ENCODE assay signal across 13 mouse cellular contexts in genomic region chr2:60118684-60119558, GRCm38 (mm10).
DNase-seq lines count a peak whose midpoint lies in the region; ATAC-seq and TF ChIP-seq lines count a peak whose summit lies in the region.
"Had no signal": no experiment of that assay in that cellular context is flagged by ENCODE, and none has a peak within 500 bp of the region (broad histone marks: within the 10 kb centered on the region; RNA-seq: fewer than 3 reads in every experiment).

No protein-coding gene starts in this region.

- ATAC-seq in forebrain, embryonic 12.5 days (ENCODE audit: low FRiP score) = peak; percentile 42; the same call in 1 of the 2 replicates
- no peak; the same call in 1 of the 2 replicates for ATAC-seq in forebrain, embryonic 11.5 days (replicated peaks; ENCODE audit: low FRiP score)
- peak; percentile 54; the same call in 1 of the 2 replicates for ATAC-seq in hindbrain, embryonic 15.5 days (ENCODE audit: low FRiP score, low read depth)

- H3K9ac ChIP-seq in forebrain, embryonic 12.5 days = no peak overlapping the region
- no peak overlapping the region for H3K9ac ChIP-seq in forebrain, embryonic 11.5 days (ENCODE audit: low read length)
- no peak overlapping the region for H3K9ac ChIP-seq in liver, adult 2 months (ENCODE audit: low read depth, low read length)
- no peak overlapping the region for H3K9ac ChIP-seq in hindbrain, embryonic 15.5 days

- DNase-seq in forebrain, embryonic 11.5 days (ENCODE audit: low spot score) = no peak
- DNase-seq in liver, adult 2 months (ENCODE audit: extremely low read depth, low read depth, low spot score) = peak; percentile 43
- DNase-seq in liver = no peak
- DNase-seq in retina, embryonic 14.5 days (ENCODE audit: low spot score) = peak; percentile 61
- DNase-seq in spleen, postnatal 14 days (ENCODE audit: low spot score in 2 of 2) = no peak
- no peak for DNase-seq in kidney, postnatal 25 days
- DNase-seq: heart, postnatal 4 days; kidney, postnatal 14 days; right cerebral cortex, postnatal 4 days had no signal

- TF ChIP-seq CTCF in liver, adult 2 months (IDR thresholded peaks at IDR 0.05; ENCODE audit: low read depth, low read length) = no peak

- H3K27ac ChIP-seq in forebrain, embryonic 12.5 days = 0 out of 2 replicates have a peak overlapping the region, but pooled peaks have one; percentile 61
- no peak overlapping the region; the same call in 1 of the 2 replicates for H3K27ac ChIP-seq in forebrain, embryonic 11.5 days (ENCODE audit: low read depth, low read length)
- H3K27ac ChIP-seq in liver, adult 2 months (replicated peaks; ENCODE audit: insufficient read depth, low read depth, low read length) = no peak overlapping the region
- H3K27ac ChIP-seq in hindbrain, embryonic 15.5 days (replicated peaks) = peak overlapping the region; percentile 41

- H3K4me2 ChIP-seq in forebrain, embryonic 12.5 days = peak overlapping the region; percentile 31
- no peak overlapping the region for H3K4me2 ChIP-seq in forebrain, embryonic 11.5 days (ENCODE audit: low read depth, low read length, severe bottlenecking)
- peak overlapping the region; percentile 34 for H3K4me2 ChIP-seq in hindbrain, embryonic 15.5 days
- H3K4me2 ChIP-seq: liver, embryonic 11.5 days had no signal

- 25% methylated on average over 10 of the region's 10 CpGs for WGBS in forebrain, embryonic 12.5 days
- 41% methylated on average over 10 of the region's 10 CpGs for WGBS in forebrain, embryonic 11.5 days
- WGBS in liver, adult 2 months = 43% methylated on average over 10 of the region's 10 CpGs
- WGBS in hindbrain, embryonic 15.5 days = 13% methylated on average over 10 of the region's 10 CpGs

- no peaks in the 10 kb centered on the region for H3K9me3 ChIP-seq in forebrain, embryonic 12.5 days
- H3K9me3 ChIP-seq in forebrain, embryonic 11.5 days (ENCODE audit: control insufficient read depth, low read length) = no peaks in the 10 kb centered on the region
- H3K9me3 ChIP-seq in hindbrain, embryonic 15.5 days = no peaks in the 10 kb centered on the region
- H3K9me3 ChIP-seq: G1E had no signal

- no peak overlapping the region for H3K4me3 ChIP-seq in forebrain, embryonic 12.5 days (replicated peaks)
- no peak overlapping the region for H3K4me3 ChIP-seq in forebrain, embryonic 11.5 days (ENCODE audit: low read depth, low read length)
- H3K4me3 ChIP-seq in liver, adult 2 months (ENCODE audit: insufficient read depth, low read depth, low read length) = no peak overlapping the region
- H3K4me3 ChIP-seq in hindbrain, embryonic 15.5 days = no peak overlapping the region

- H3K36me3 ChIP-seq in forebrain, embryonic 12.5 days (replicated peaks) = 0 out of 2 replicates have a peak, but pooled peaks cover 4% of the 10 kb centered on the region
- no peaks in the 10 kb centered on the region for H3K36me3 ChIP-seq in forebrain, embryonic 11.5 days (ENCODE audit: control insufficient read depth, insufficient read depth, low read length)
- no peaks in the 10 kb centered on the region for H3K36me3 ChIP-seq in liver, adult 2 months (ENCODE audit: control insufficient read depth, insufficient read depth, low read length)
- no peaks in the 10 kb centered on the region for H3K36me3 ChIP-seq in hindbrain, embryonic 15.5 days

- TF ChIP-seq POLR2A in liver, adult 2 months (IDR thresholded peaks at IDR 0.05; ENCODE audit: extremely low read depth, insufficient read depth, low read length) = no peak

- H3K4me1 ChIP-seq in forebrain, embryonic 12.5 days = peaks cover 60% of the 10 kb centered on the region
- H3K4me1 ChIP-seq in forebrain, embryonic 11.5 days (replicated peaks; ENCODE audit: control insufficient read depth, insufficient read depth, low read length) = peaks cover 23% of the 10 kb centered on the region
- peaks cover 10% of the 10 kb centered on the region for H3K4me1 ChIP-seq in liver, adult 2 months (ENCODE audit: control insufficient read depth, insufficient read depth, low read length)
- H3K4me1 ChIP-seq in hindbrain, embryonic 15.5 days (replicated peaks) = peaks cover 45% of the 10 kb centered on the region

- H3K79me2 ChIP-seq in liver, adult 2 months (ENCODE audit: control insufficient read depth, insufficient read depth, low read length) = peaks cover 36% of the 10 kb centered on the region; the same call in 1 of the 2 replicates

- no peaks in the 10 kb centered on the region for H3K27me3 ChIP-seq in forebrain, embryonic 12.5 days
- no peaks in the 10 kb centered on the region for H3K27me3 ChIP-seq in forebrain, embryonic 11.5 days (ENCODE audit: control insufficient read depth, insufficient read depth, low read length)
- H3K27me3 ChIP-seq in liver, adult 2 months (ENCODE audit: control insufficient read depth, insufficient read depth, low read length) = no peaks in the 10 kb centered on the region
- no peaks in the 10 kb centered on the region for H3K27me3 ChIP-seq in hindbrain, embryonic 15.5 days

Comparison
In these comparisons a context has a peak if more than half of its experiments do, and no peak if none do; other contexts are left out.
1. H3K27ac ChIP-seq: peak in forebrain, embryonic 12.5 days (single experiment) and hindbrain, embryonic 15.5 days (single experiment); none in forebrain, embryonic 11.5 days (single experiment) and liver, adult 2 months (single experiment).
2. DNase-seq: peak in liver, adult 2 months (single experiment) and retina, embryonic 14.5 days (single experiment); none in forebrain, embryonic 11.5 days (single experiment), liver (single experiment), spleen, postnatal 14 days (0 of 2) and kidney, postnatal 25 days (0 of 2).